Mouse (Mus musculus) megakaryocyte, embryonic 14.5 days (primary cell): ENCODE results near the gene Efna3.

Experiments
- FLI1 ChIP-seq: IDR thresholded peaks from 2 replicates; pipeline ENCODE4 v1.6.1; 2012; ENCODE audit warnings: low read length, inconsistent platforms, mixed read lengths
- GATA1 ChIP-seq: IDR thresholded peaks from 3 replicates; pipeline ENCODE4 v1.6.1; 2012; ENCODE audit warnings: mixed read lengths, low read length, inconsistent platforms, borderline replicate concordance

DNA sequence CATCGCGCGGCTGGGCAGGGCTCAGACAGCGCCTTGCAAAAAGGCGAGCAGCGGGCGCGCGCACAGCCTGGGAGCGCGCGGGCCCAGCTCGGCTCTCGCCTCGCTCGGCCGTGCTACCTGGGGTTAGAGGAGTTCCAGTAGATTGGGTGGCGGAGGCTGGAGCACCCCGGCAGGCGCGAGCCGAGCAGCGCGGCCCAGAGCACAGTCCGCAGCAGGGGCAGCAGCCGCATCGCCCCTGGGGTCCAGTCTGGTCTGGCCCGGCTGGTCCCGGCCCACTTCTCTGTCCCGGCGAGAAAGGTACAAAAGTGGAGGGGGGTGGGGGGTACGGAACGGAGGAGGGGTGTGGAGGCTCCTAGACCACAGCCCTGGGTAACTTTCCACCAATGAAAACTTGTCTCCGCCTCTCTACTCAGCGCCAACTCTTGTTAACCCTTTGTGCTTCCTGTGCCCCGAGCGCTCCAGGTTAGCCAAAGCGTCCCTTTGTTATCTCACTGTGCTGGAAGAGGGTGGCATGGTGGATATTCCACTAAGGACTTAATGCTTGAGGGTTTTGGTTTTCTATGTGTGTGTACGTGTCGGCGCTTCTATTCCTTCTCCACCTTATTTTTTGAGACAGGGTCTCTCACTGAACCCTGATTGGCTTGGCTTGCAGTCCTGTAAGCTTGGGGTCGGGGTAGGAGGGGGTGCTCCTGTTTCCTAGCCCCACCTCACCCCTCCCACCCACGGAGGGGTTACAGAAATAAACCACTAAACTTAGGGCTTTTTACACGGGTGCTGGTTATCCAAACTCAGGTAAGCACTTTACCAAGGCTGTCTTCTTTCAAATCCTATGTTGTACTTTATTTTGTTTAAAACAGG is 15.2 kb upstream of the Efna3 start, which contains the start of gene Efna4:
- TF ChIP-seq GATA1, result no peak
- no peak for TF ChIP-seq FLI1
